Mouse (Mus musculus): ENCODE measurements around the gene Haao. TPM values are rescaled to one million over a fixed set of nuclear protein-coding genes. Genes with fewer than 3 reads are reported as not detected.

The Haao gene
- total RNA-seq, 1 experiment from 2014 or later = 30.9 TPM

Other genes starting within 250 kb of the Haao start
- not detected in 2 replicates for gene Kcng3, start 216.1 kb downstream of the Haao start, total RNA-seq (2017)
- 64.2 and 81.2 TPM in 2 replicates for gene Mta3, start 141.8 kb downstream of the Haao start, total RNA-seq (2017)